Mouse (Mus musculus): Measurements from ENCODE around the gene Cnih3.

- no peak for TF ChIP-seq POLR2A (IDR thresholded peaks at IDR 0.05; ENCODE audit: borderline replicate concordance, control insufficient read depth, low read depth, low read length)
- no peak for TF ChIP-seq CTCF (IDR thresholded peaks at IDR 0.05; ENCODE audit: control insufficient read depth, insufficient read depth, low read length)
Observed at GRCm38 (mm10) chr1:181365376-181365775, 12.9 kb downstream of the Cnih3 start.

Measured in bone marrow, adult 2 months (tissue).